Mouse (Mus musculus) forebrain, embryonic 15.5 days (tissue): ENCODE measurements around the gene Fam83e. TPM values are rescaled to one million over a fixed set of nuclear protein-coding genes. Genes with fewer than 3 reads are reported as not detected.

Source experiments
- ATAC-seq: fragments of 200-750 bp; cut with Nextera tagmentation; replicated peaks from 2 replicates; pipeline ENCODE4 v1.8.0; 2017; ENCODE audit warnings: mild to moderate bottlenecking, moderate TSS enrichment, moderate library complexity
- H3K27ac ChIP-seq: fragments of 300-500 bp; sonication (generic); replicated peaks from 2 replicates; pipeline ENCODE4 v1.5.1; 2015; ENCODE audit warnings: mild to moderate bottlenecking, inconsistent platforms
- H3K27me3 ChIP-seq: fragments of 300-500 bp; sonication (generic); 2 replicates; pipeline ENCODE4 v1.6.1; 2015; ENCODE audit warnings: inconsistent platforms
- H3K36me3 ChIP-seq: fragments of 300-500 bp; sonication (generic); 2 replicates; pipeline ENCODE4 v1.6.1; 2015; ENCODE audit warnings: mild to moderate bottlenecking, inconsistent platforms
- H3K4me1 ChIP-seq: fragments of 300-500 bp; sonication (generic); 2 replicates; pipeline ENCODE4 v1.6.1; 2015; ENCODE audit warnings: inconsistent platforms
- H3K4me2 ChIP-seq: fragments of 300-500 bp; sonication (generic); replicated peaks from 2 replicates; pipeline ENCODE4 v1.6.1; 2015; ENCODE audit warnings: mild to moderate bottlenecking, inconsistent platforms
- H3K4me3 ChIP-seq: fragments of 300-500 bp; sonication (generic); 2 replicates; pipeline ENCODE4 v1.5.1; 2015; ENCODE audit warnings: mild to moderate bottlenecking, inconsistent platforms
- H3K9ac ChIP-seq: fragments of 300-500 bp; sonication (generic); replicated peaks from 2 replicates; pipeline ENCODE4 v1.6.1; 2015; ENCODE audit warnings: mild to moderate bottlenecking, inconsistent platforms
- H3K9me3 ChIP-seq: fragments of 300-500 bp; sonication (generic); 2 replicates; pipeline ENCODE4 v1.6.1; 2016; ENCODE audit warnings: inconsistent platforms
- WGBS: fragments of 180-500 bp; shearing (Covaris S2); methylation state at CpG from one replicate; pipeline ENCODE4 v1.1.7; 2015; ENCODE audit warnings: mixed read lengths; 5-methylcytosine and 5-hydroxymethylcytosine counted together
- polyA plus RNA-seq: library from polyadenylated mRNA; unstranded; fragments of >200 nt; fragmentation: Nextera tagmentation; extraction: Ambion mirVana; gene quantifications from 2 replicates; pipeline ENCODE4 v1.2.1, GENCODE M21; 2015

The Fam83e gene
- polyA plus RNA-seq, 1 experiment from 2014 or later = 0.37 TPM

DNA sequence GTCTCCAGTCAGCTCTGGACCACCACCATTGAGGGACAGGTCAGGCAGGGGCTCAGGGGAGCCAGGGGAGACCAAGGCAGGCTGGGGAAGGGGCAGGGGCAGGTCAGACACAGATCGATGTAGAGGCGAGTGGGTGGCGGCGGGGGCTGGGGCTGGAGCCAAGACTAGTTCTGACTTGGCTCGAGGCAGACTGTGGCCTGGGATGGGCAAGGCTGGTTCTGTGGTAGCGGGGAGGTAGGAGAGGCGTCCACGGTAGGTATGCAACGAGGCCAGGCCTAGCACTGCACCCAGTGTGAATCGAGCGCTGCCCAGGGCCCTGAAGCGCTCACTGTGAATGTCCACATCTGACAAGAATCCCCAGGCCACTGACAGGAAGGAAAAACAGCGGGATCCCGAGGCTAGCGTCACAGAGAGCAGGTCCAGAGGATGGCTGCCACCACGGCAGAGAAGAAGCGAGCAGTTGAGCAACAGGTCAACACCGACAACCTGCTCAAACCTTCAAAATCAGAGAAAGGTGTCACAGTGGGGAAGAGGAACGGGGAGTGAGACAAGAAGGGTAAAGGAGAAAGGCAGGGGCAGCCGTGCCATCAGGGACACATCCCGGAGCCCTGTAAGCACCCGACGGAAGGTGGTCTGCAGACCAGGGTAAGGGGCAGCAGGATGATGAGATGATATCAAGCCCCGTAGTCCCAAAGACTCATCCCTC is 9.5 kb upstream of the Fam83e start:
- peaks cover 58% of the 10 kb centered on the region for H3K4me1 ChIP-seq
- WGBS = 90% methylated on average over 24 of the region's 24 CpGs

GRCm38 (mm10) chr7:45712022-45712757 is 8.8 kb upstream of the Fam83e start:
- ATAC-seq = no peak

More for the DNA sequence above, 9.5 kb upstream of the Fam83e start:
- Histone ChIP-seq H3K36me3 (peaks cover 38% of the 10 kb centered on the region), H3K27me3 (no peaks in the 10 kb centered on the region), H3K9me3 (no peaks in the 10 kb centered on the region), H3K27ac (no peak overlapping the region), H3K4me2 (no peak overlapping the region), H3K4me3 (no peak overlapping the region), H3K9ac (no peak overlapping the region)
- no peak for ATAC-seq

DNA sequence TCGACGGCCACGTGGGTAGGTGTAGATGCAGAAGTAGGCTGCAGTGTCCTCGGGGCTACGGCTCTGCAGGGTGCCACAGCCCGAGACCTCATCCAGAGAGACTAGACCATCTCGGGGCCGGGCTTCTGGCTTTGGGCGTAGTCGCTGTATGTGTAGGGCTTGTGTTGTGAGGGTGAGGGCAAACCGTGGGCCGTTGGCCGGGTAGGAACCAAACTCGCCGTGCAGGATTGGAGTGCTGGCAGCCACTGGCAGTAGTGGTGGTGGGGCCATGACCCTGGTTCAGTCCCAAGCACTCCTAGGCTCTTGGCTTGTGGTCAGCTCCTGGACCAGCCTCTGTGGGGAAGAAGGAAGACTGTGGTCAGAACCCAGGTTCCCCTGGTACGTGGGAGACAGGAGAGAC is 7.6 kb upstream of the Fam83e start:
- peaks cover 38% of the 10 kb centered on the region for H3K36me3 ChIP-seq
- no peak overlapping the region for H3K4me2 ChIP-seq
- no peak overlapping the region for H3K27ac ChIP-seq
- ATAC-seq = no peak
- peaks cover 47% of the 10 kb centered on the region for H3K4me1 ChIP-seq
- no peaks in the 10 kb centered on the region for H3K9me3 ChIP-seq
- H3K4me3 ChIP-seq = no peak overlapping the region
- no peaks in the 10 kb centered on the region for H3K27me3 ChIP-seq
- H3K9ac ChIP-seq = no peak overlapping the region
- 94% methylated on average over 16 of the region's 16 CpGs for WGBS

More at GRCm38 (mm10) chr7:45712022-45712757, 8.8 kb upstream of the Fam83e start:
- H3K36me3 ChIP-seq = peaks cover 38% of the 10 kb centered on the region
- no peak overlapping the region for H3K9ac ChIP-seq
- no peaks in the 10 kb centered on the region for H3K9me3 ChIP-seq
- no peak overlapping the region for H3K4me2 ChIP-seq
- 89% methylated on average over 21 of the region's 21 CpGs for WGBS
- no peak overlapping the region for H3K27ac ChIP-seq
- H3K27me3 ChIP-seq = no peaks in the 10 kb centered on the region
- H3K4me3 ChIP-seq = no peak overlapping the region
- H3K4me1 ChIP-seq = peaks cover 58% of the 10 kb centered on the region

GRCm38 (mm10) chr7:45713881-45714520 is 7.0 kb upstream of the Fam83e start:
- H3K27me3 ChIP-seq = no peaks in the 10 kb centered on the region
- peaks cover 47% of the 10 kb centered on the region for H3K4me1 ChIP-seq
- peak overlapping the region; percentile 80; the same call in 1 of the 2 replicates for H3K9ac ChIP-seq
- H3K9me3 ChIP-seq = no peaks in the 10 kb centered on the region
- 86% methylated on average over 6 of the region's 6 CpGs for WGBS
- peaks cover 38% of the 10 kb centered on the region for H3K36me3 ChIP-seq
- no peak for ATAC-seq
- H3K27ac ChIP-seq = no peak overlapping the region
- H3K4me2 ChIP-seq = peak overlapping the region; percentile 88
- peak overlapping the region; percentile 81 for H3K4me3 ChIP-seq

- H3K4me1 ChIP-seq = peaks cover 47% of the 10 kb centered on the region
Observed at GRCm38 (mm10) chr7:45714630-45715089, 6.4 kb upstream of the Fam83e start.

GRCm38 (mm10) chr7:45715090-45715708 is 5.8 kb upstream of the Fam83e start, which contains the start of gene Rpl18:
TSS of gene Rpl18 (plus strand) at chr7:45715457.
- H3K9me3 ChIP-seq = no peaks in the 10 kb centered on the region
- H3K4me2 ChIP-seq = peak within 1 kb of the TSS; percentile 88
- peak within 1 kb of the TSS; percentile 71 for H3K27ac ChIP-seq
- H3K36me3 ChIP-seq = peaks cover 44% of the 10 kb centered on the region
- peak within 1 kb of the TSS; percentile 80 for H3K9ac ChIP-seq
- peak; percentile 92 for ATAC-seq
- peaks cover 49% of the 10 kb centered on the region for H3K4me1 ChIP-seq
- 7% methylated on average over 34 of the region's 34 CpGs for WGBS
- H3K4me3 ChIP-seq = peak within 1 kb of the TSS; percentile 81
- H3K27me3 ChIP-seq = no peaks in the 10 kb centered on the region

More at GRCm38 (mm10) chr7:45714630-45715089, 6.4 kb upstream of the Fam83e start:
- H3K27me3 ChIP-seq = no peaks in the 10 kb centered on the region
- peak overlapping the region; percentile 81 for H3K4me3 ChIP-seq
- peaks cover 44% of the 10 kb centered on the region for H3K36me3 ChIP-seq
- H3K9ac ChIP-seq = peak overlapping the region; percentile 80
- H3K27ac ChIP-seq = peak overlapping the region; percentile 71
- WGBS = 11% methylated on average over 14 of the region's 14 CpGs
- H3K4me2 ChIP-seq = peak overlapping the region; percentile 88
- ATAC-seq = peak; percentile 30
- H3K9me3 ChIP-seq = no peaks in the 10 kb centered on the region

- Histone ChIP-seq H3K27me3 (no peaks in the 10 kb centered on the region), H3K9ac (peak overlapping the region; percentile 39), H3K27ac (peak overlapping the region; percentile 71), H3K4me3 (peak overlapping the region; percentile 81), H3K36me3 (peaks cover 44% of the 10 kb centered on the region), H3K4me1 (peaks cover 53% of the 10 kb centered on the region), H3K9me3 (no peaks in the 10 kb centered on the region), H3K4me2 (peak overlapping the region; percentile 88)
- WGBS = 89% methylated on average over 19 of the region's 19 CpGs
- no peak for ATAC-seq
Observed at GRCm38 (mm10) chr7:45715741-45716459, 5.1 kb upstream of the Fam83e start.

DNA sequence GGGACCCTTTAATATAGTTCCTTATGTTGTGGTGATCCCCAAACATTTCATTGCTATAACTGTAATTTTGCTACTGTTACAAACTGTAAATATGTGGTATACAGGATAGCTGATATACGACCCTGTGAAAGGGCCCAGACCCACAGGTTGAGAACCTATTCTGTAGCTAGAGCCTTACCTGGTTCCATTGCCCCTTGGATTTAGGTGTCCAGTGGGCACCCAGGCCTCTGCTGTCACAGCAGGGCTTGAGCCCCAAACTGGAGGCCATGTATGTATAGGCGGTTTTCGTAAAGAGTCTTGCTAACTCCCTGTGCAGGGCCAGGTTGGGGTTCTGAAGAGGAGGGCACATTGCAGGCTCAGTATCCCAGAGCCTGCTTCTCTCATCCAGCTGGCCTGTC is 4.6 kb upstream of the Fam83e start:
- Histone ChIP-seq H3K4me2 (peak overlapping the region; percentile 88), H3K4me3 (peak overlapping the region; percentile 71), H3K36me3 (peaks cover 43% of the 10 kb centered on the region), H3K27ac (no peak overlapping the region), H3K9me3 (no peaks in the 10 kb centered on the region), H3K27me3 (no peaks in the 10 kb centered on the region), H3K4me1 (peaks cover 53% of the 10 kb centered on the region), H3K9ac (no peak overlapping the region)
- WGBS = 91% methylated on average over 3 of the region's 3 CpGs
- no peak for ATAC-seq

GRCm38 (mm10) chr7:45716952-45717917 is 3.8 kb upstream of the Fam83e start:
- peak overlapping the region; percentile 71 for H3K4me3 ChIP-seq
- WGBS = 11% methylated on average over 31 of the region's 31 CpGs
- ATAC-seq = peak; percentile 15
- peak overlapping the region; percentile 88 for H3K4me2 ChIP-seq
- no peaks in the 10 kb centered on the region for H3K9me3 ChIP-seq
- H3K9ac ChIP-seq = peak overlapping the region; percentile 83
- peaks cover 53% of the 10 kb centered on the region for H3K4me1 ChIP-seq
- no peaks in the 10 kb centered on the region for H3K27me3 ChIP-seq
- H3K36me3 ChIP-seq = peaks cover 35% of the 10 kb centered on the region
- peak overlapping the region; percentile 84 for H3K27ac ChIP-seq

- H3K27ac ChIP-seq = peak within 1 kb of the TSS; percentile 84
- peaks cover 53% of the 10 kb centered on the region for H3K4me1 ChIP-seq
- WGBS = under 1% methylated on average over 41 of the region's 41 CpGs
- peak; percentile 76 for ATAC-seq
- H3K27me3 ChIP-seq = no peaks in the 10 kb centered on the region
- H3K4me2 ChIP-seq = peak within 1 kb of the TSS; percentile 88
- peaks cover 28% of the 10 kb centered on the region for H3K36me3 ChIP-seq
- H3K9ac ChIP-seq = peak within 1 kb of the TSS; percentile 83
- H3K9me3 ChIP-seq = no peaks in the 10 kb centered on the region
- H3K4me3 ChIP-seq = peak within 1 kb of the TSS; percentile 71
Observed at GRCm38 (mm10) chr7:45717918-45718297, 3.1 kb upstream of the Fam83e start, which contains the start of gene Sphk2. TSS of gene Sphk2 (minus strand) at chr7:45718002.
